Mouse (Mus musculus) v-Abl transformed pro-B cells (cell line): ENCODE results near the gene Gpx7.
"Not testable (repeated sequence)": the region's sequence is repeated elsewhere in the genome, so short reads cannot be mapped to it uniquely, and the experiment has no call there.

Experiments used
- in situ Hi-C, 2 experiments: fragments of 400-800 bp; cut with MboI; formaldehyde crosslinking; loops; one replicate each; pipeline ENCODE4 v1.15.1; 2025; ENCODE audit not compliant: unreplicated experiment in 2 of 2

Gene Gpx7

GRCm38 (mm10) chr4:108392558-108392957 lies 14.2 kb downstream of the Gpx7 start:
- in situ Hi-C loops: no loop called here

GRCm38 (mm10) chr4:108391124-108391523 lies 15.6 kb downstream of the Gpx7 start:
- in situ Hi-C loops: no loop called here

GRCm38 (mm10) chr4:108388741-108389140 lies 18.0 kb downstream of the Gpx7 start:
- in situ Hi-C loops: no loop called here

GRCm38 (mm10) chr4:108387681-108388253 lies 19.0 kb downstream of the Gpx7 start:
- in situ Hi-C loops: no loop called here

GRCm38 (mm10) chr4:108387106-108387505 lies 19.7 kb downstream of the Gpx7 start:
- in situ Hi-C loops: no loop called here

- in situ Hi-C loops: no loop called here
These were observed 20.7 kb downstream of the Gpx7 start for GRCm38 (mm10) chr4:108386087-108386486.

GRCm38 (mm10) chr4:108383183-108383714 lies 23.5 kb downstream of the Gpx7 start, which contains the start of gene Shisal2a:
Shisal2a (minus strand) TSS chr4:108383349.
- in situ Hi-C loops: no loop called here

GRCm38 (mm10) chr4:108380146-108380545 lies 26.6 kb downstream of the Gpx7 start:
- in situ Hi-C loops: no loop called here

GRCm38 (mm10) chr4:108379476-108379875 lies 27.3 kb downstream of the Gpx7 start:
- in situ Hi-C loops: no loop called here

GRCm38 (mm10) chr4:108372166-108372565 lies 34.6 kb downstream of the Gpx7 start:
- in situ Hi-C loops: no loop called here

GRCm38 (mm10) chr4:108371421-108371820 lies 35.3 kb downstream of the Gpx7 start:
- in situ Hi-C loops: no loop called here

- in situ Hi-C loops: no loop called here
These were observed 36.4 kb downstream of the Gpx7 start for GRCm38 (mm10) chr4:108370409-108370808.

- in situ Hi-C loops: no loop called here
These were observed 37.5 kb downstream of the Gpx7 start for GRCm38 (mm10) chr4:108369254-108369653.

GRCm38 (mm10) chr4:108364111-108364476 lies 42.7 kb downstream of the Gpx7 start:
- in situ Hi-C loops: no loop called here

GRCm38 (mm10) chr4:108363355-108364110 lies 43.2 kb downstream of the Gpx7 start:
- in situ Hi-C loops: no loop called here

- in situ Hi-C loops: no loop called here
These were observed 44.2 kb downstream of the Gpx7 start for GRCm38 (mm10) chr4:108362321-108363261.

GRCm38 (mm10) chr4:108360136-108361055 lies 46.4 kb downstream of the Gpx7 start:
- in situ Hi-C loops: no loop called here

GRCm38 (mm10) chr4:108358498-108358897 lies 48.3 kb downstream of the Gpx7 start:
- in situ Hi-C loops: no loop called here

GRCm38 (mm10) chr4:108357458-108357857 lies 49.3 kb downstream of the Gpx7 start:
- in situ Hi-C loops: no loop called here

GRCm38 (mm10) chr4:108353591-108353990 lies 53.2 kb downstream of the Gpx7 start:
- in situ Hi-C loops: not testable (repeated sequence)
